Mouse (Mus musculus): ENCODE measurements around the gene Bloc1s2. TPM values are rescaled to one million over a fixed set of nuclear protein-coding genes. Genes with fewer than 3 reads are reported as not detected.

Bloc1s2 gene
- polyA plus RNA-seq (2017; shearing (Covaris generic)), result 119 TPM

DNA sequence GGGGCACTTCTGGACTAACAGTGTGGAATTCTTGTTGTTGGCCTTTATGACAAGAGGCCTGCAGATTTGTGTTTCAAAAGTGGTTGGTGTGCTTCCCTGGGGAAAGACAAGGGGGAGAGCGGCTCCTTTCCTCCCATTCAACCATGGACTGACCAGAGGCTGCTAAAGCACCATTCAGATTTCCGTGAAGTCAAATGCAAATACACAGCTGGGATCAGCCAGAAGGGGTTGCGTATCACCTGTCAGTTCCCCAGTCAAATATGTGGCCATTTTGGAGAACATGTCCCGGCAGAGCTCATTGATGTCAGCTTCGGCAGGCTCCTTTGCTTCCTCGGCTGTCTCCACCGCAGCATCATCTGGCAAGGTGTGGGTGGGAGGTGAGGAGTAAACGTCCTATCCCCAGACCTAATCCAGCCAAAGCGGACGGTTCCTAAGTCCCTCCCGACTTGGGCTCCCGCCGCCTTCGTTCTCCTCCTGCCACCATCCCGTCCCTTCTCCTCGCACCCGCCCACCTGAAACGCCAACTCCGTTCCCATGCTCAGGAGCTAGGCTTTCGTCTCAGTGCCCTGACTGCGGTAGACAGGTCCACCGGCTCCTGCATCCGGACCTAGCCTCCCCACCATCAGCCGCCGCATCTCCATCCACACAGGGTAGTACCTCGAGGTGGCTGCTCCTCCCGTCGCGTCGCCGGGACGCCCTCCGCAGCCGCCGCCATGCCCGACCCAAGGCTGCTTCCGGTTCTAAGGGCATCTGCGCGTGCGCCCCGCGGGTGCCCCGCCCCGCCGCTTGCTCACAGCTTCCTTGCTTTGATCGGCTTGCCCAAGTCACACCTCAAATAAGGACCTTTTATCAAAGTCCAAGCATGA, at the start of gene Bloc1s2:
Gene Bloc1s2 (minus strand): TSS at position 745 of the 866 bp plus-strand sequence.

DNA sequence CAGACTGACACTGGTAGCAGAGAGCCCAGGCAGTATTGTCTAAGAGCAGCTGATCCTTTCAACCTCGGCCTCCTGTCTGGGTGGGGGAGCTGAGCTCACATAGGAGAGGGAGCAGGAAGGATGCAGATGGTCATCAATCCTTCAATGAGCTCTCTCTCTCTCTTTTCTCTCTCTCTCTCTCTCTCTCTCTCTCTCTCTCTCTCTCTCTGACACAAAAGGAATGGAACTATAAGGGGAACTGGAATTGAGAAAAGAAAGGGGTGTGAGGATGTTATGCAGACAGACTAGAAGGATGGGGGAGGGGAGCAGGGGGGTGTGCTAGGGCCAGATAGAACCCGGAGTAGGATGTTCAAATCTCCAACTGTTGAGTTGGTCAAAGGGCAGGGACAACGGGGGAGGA, 46.1 kb upstream of the Bloc1s2 start, which contains the start of gene Pkd2l1:
Gene Pkd2l1 (minus strand): TSS at position 101 of the 400 bp plus-strand sequence.

DNA sequence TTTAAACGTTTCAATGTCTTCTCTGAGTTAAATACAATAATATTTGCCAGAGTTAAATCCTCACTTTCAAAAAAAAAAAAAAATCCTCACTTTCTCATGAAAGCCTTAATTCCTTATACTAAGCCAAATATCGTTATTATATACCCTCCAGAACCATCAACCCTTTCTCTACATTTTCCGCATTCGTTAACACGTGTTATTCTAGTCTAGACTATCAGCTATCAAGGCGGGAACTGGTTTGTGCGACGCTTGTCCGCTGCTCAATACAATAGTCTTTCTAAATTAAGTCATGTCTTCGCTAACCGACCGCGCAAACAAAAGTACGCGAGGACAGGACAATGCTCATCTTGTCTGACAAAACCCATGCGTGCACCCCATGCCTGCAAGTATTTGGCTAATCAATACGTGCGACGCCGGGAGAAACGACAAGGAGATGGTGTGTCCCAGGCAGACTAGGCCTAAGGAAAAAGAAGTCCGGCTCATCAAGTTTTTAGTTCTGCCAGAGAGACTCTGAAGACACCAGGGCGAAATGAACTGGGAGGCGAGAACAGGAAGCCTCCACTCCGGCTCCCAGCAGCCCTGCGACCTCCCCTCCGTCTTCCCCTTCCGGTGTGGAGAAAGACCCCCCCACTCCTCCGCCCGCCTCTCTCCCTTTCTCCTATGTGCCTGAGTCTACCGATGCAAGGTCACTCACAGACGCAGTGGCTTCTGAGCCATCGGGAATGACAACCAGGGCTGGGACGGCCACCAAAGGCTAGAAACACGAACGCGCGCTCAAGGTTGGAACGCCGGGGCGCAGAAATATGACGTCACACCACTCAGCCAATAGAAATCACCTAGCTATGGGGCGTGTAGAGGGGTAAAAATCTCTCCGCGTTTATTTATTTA, 10.9 kb downstream of the Bloc1s2 start, which contains the start of gene Cwf19l1:
Gene Cwf19l1 (minus strand): TSS at position 805 of the 888 bp plus-strand sequence.

GRCm38 (mm10) chr19:44106831-44107660, 39.2 kb downstream of the Bloc1s2 start, which contains the start of gene Chuk:
Gene Chuk, minus strand, starts transcription at chr19:44107480.

Other genes starting within 250 kb of the Bloc1s2 start
- 7.3 TPM for gene Dnmbp, start 206.3 kb downstream of the Bloc1s2 start, polyA plus RNA-seq (2017; shearing (Covaris generic))
- not detected for gene Cpn1, start 159.9 kb downstream of the Bloc1s2 start, polyA plus RNA-seq (2017; shearing (Covaris generic))
- gene Cyp2c23, start 117.2 kb downstream of the Bloc1s2 start, polyA plus RNA-seq (2017; shearing (Covaris generic)), result not detected
- gene Erlin1, start 76.7 kb downstream of the Bloc1s2 start, polyA plus RNA-seq (2017; shearing (Covaris generic)), result 5.2 TPM
- gene Chuk, start 39.0 kb downstream of the Bloc1s2 start, polyA plus RNA-seq (2017; shearing (Covaris generic)), result 88.7 TPM
- 34.2 TPM for gene Cwf19l1, start 10.6 kb downstream of the Bloc1s2 start, polyA plus RNA-seq (2017; shearing (Covaris generic))
- gene Pkd2l1, start 46.0 kb upstream of the Bloc1s2 start, polyA plus RNA-seq (2017; shearing (Covaris generic)), result 0.08 TPM
- not detected for gene Scd3, start 56.8 kb upstream of the Bloc1s2 start, polyA plus RNA-seq (2017; shearing (Covaris generic))
- gene Scd2, start 147.2 kb upstream of the Bloc1s2 start, polyA plus RNA-seq (2017; shearing (Covaris generic)), result 47.2 TPM
- 0.45 TPM for gene Scd4, start 186.6 kb upstream of the Bloc1s2 start, polyA plus RNA-seq (2017; shearing (Covaris generic))